ENCODE assay signal across 16 mouse cellular contexts in the genomic region with DNA sequence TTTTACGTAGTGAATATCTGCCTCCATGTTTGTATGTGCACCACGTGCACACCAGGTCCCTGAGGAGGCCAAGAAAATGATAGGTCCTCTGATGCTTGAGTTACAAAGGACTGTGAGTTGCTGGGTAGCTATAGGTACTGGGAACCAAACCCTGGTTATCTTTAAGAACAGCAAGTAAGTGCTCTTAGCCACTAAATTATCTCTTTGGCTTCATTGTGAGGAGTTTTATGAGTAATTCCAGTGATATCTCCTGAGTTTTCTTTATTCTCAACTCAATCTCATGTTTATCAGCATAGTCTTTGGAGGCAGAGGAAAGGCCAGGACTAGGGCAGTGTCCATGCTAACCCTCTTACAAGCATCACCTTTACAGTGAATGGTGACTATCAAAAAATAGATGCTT.
"Had no signal": no experiment of that assay in that cellular context is flagged by ENCODE, and none has a peak within 500 bp of the region (broad histone marks: within the 10 kb centered on the region; RNA-seq: fewer than 3 reads in every experiment).

No protein-coding gene starts in this region.

- H3K4me3 ChIP-seq: neural tube, embryonic 12.5 days; neural tube, embryonic 13.5 days; neural tube, embryonic 15.5 days; stomach, embryonic 15.5 days had no signal

- H3K27ac ChIP-seq: neural tube, embryonic 12.5 days; neural tube, embryonic 13.5 days; neural tube, embryonic 15.5 days; stomach, embryonic 15.5 days; stomach, postnatal 0 days had no signal

- DNase-seq: retina, postnatal 1 day; right cerebral cortex, adult 18-20 months; right cerebral cortex, postnatal 14 days; right cerebral cortex, postnatal 25 days; right cerebral cortex, postnatal 4 days; spleen, adult 18-20 months; thymus, adult 2 months; thymus, postnatal 14 days; thymus, postnatal 25 days; thymus, postnatal 36 days; thymus, postnatal 4 days had no signal

- H3K9me3 ChIP-seq: neural tube, embryonic 12.5 days; neural tube, embryonic 13.5 days; neural tube, embryonic 15.5 days; stomach, embryonic 15.5 days had no signal

- H3K4me2 ChIP-seq: neural tube, embryonic 12.5 days; neural tube, embryonic 13.5 days; neural tube, embryonic 15.5 days; stomach, embryonic 15.5 days had no signal

- H3K4me1 ChIP-seq: neural tube, embryonic 12.5 days; stomach, embryonic 15.5 days had no signal

- H3K27me3 ChIP-seq: neural tube, embryonic 12.5 days; neural tube, embryonic 13.5 days; neural tube, embryonic 15.5 days; stomach, embryonic 15.5 days had no signal

- H3K9ac ChIP-seq: neural tube, embryonic 12.5 days; neural tube, embryonic 13.5 days; neural tube, embryonic 15.5 days; stomach, embryonic 15.5 days had no signal

- H3K36me3 ChIP-seq: neural tube, embryonic 12.5 days; neural tube, embryonic 13.5 days; neural tube, embryonic 15.5 days; stomach, embryonic 15.5 days had no signal
